40 mouse cellular contexts compared by ENCODE assay signal in the genomic region with DNA sequence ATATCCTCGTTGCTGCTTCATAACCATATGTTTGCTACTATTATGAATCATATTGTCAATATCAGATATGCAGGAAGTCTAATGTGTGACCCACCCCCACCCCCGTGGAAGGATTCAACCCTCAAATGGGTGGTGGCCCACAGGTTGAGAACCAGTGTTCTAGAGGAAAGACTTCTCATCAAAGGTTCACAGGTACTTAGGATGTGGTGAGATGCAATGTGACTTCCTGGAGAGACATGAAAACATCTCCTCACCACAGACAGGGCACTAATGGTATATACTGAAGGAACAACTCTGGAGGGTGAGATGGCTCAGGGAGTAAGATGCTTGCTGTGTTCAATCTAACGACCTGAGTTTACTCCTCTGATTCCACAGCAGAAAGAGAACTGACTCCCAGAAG. TPM values are rescaled to one million over a fixed set of nuclear protein-coding genes. Genes with fewer than 3 reads are reported as not detected.
A peak's percentile ranks its signal among the peaks of the same experiment; 100 is the strongest.
DNase-seq lines count a peak whose midpoint lies in the region; TF ChIP-seq lines count a peak whose summit lies in the region.
"Had no signal": no experiment of that assay in that cellular context is flagged by ENCODE, and none has a peak within 500 bp of the region (broad histone marks: within the 10 kb centered on the region; RNA-seq: fewer than 3 reads in every experiment).

No protein-coding gene starts in this region.

- no peak overlapping the region for H3K27ac ChIP-seq in liver, adult 2 months (replicated peaks; ENCODE audit: insufficient read depth, low read depth, low read length)
- H3K27ac ChIP-seq: embryonic facial prominence, embryonic 13.5 days; heart, adult 2 months; hindbrain, embryonic 14.5 days; kidney, embryonic 15.5 days; layer of hippocampus, adult 2 months; left cerebral cortex, adult 2 months; limb, embryonic 12.5 days; liver, embryonic 12.5 days; macrophage; midbrain, embryonic 13.5 days; neural tube, embryonic 15.5 days; stomach, embryonic 15.5 days had no signal

- no peaks in the 10 kb centered on the region for H3K27me3 ChIP-seq in liver, adult 2 months (ENCODE audit: control insufficient read depth, insufficient read depth, low read length)
- H3K27me3 ChIP-seq: embryonic facial prominence, embryonic 13.5 days; heart, embryonic 12.5 days; kidney, embryonic 15.5 days; limb, embryonic 12.5 days; liver, embryonic 12.5 days; midbrain, embryonic 13.5 days; neural tube, embryonic 15.5 days; stomach, embryonic 15.5 days had no signal

- no peak overlapping the region for H3K4me3 ChIP-seq in liver, adult 2 months (ENCODE audit: insufficient read depth, low read depth, low read length)
- H3K4me3 ChIP-seq: embryonic facial prominence, embryonic 13.5 days; heart, adult 2 months; heart, embryonic 12.5 days; kidney, embryonic 15.5 days; layer of hippocampus, adult 2 months; left cerebral cortex, adult 2 months; limb, embryonic 12.5 days; liver, embryonic 12.5 days; midbrain, embryonic 13.5 days; neural tube, embryonic 15.5 days; stomach, embryonic 15.5 days had no signal

- 61% methylated on average over 3 of the region's 3 CpGs for WGBS in liver, adult 2 months

- H3K4me1 ChIP-seq in liver, adult 2 months (ENCODE audit: control insufficient read depth, insufficient read depth, low read length) = no peaks in the 10 kb centered on the region
- H3K4me1 ChIP-seq: embryonic facial prominence, embryonic 13.5 days; heart, embryonic 12.5 days; kidney, embryonic 15.5 days; limb, embryonic 12.5 days; liver, embryonic 12.5 days; midbrain, embryonic 13.5 days; neural tube, embryonic 15.5 days; stomach, embryonic 15.5 days had no signal

- DNase-seq in liver, adult 2 months (ENCODE audit: extremely low read depth, low read depth, low spot score) = peak; percentile 5
- DNase-seq in liver = no peak
- peak; percentile 4 for DNase-seq in thymus, postnatal 0 days (ENCODE audit: low spot score)
- no peak for DNase-seq in thymus, postnatal 25 days
- peak; percentile 71 for DNase-seq in induced T-regulatory cell, adult 2 months (ENCODE audit: low read depth)
- DNase-seq in urinary bladder, adult 2 months (ENCODE audit: low spot score) = no peak
- no peak for DNase-seq in cerebellum, adult 8-10 months
- DNase-seq in right cerebral cortex, postnatal 10 days (ENCODE audit: low spot score in 2 of 2) = no peak
- DNase-seq: adrenal gland, postnatal 14 days; cerebellum, adult 11 months; cerebellum, postnatal 10 days; heart, adult 2 months; kidney, adult 18-20 months; kidney, postnatal 25 days; liver, postnatal 0 days had no signal

- no peak for TF ChIP-seq CTCF in liver, adult 2 months (IDR thresholded peaks at IDR 0.05; ENCODE audit: low read depth, low read length)

- no peaks in the 10 kb centered on the region for H3K79me2 ChIP-seq in liver, adult 2 months (ENCODE audit: control insufficient read depth, insufficient read depth, low read length)

- no peak for TF ChIP-seq POLR2A in liver, adult 2 months (IDR thresholded peaks at IDR 0.05; ENCODE audit: extremely low read depth, insufficient read depth, low read length)

- no peaks in the 10 kb centered on the region for H3K36me3 ChIP-seq in liver, adult 2 months (ENCODE audit: control insufficient read depth, insufficient read depth, low read length)
- H3K36me3 ChIP-seq: embryonic facial prominence, embryonic 13.5 days; heart, embryonic 12.5 days; kidney, embryonic 15.5 days; limb, embryonic 12.5 days; liver, embryonic 12.5 days; midbrain, embryonic 13.5 days; neural tube, embryonic 15.5 days; stomach, embryonic 15.5 days had no signal

- no peak overlapping the region for H3K9ac ChIP-seq in liver, adult 2 months (ENCODE audit: low read depth, low read length)
- H3K9ac ChIP-seq: embryonic facial prominence, embryonic 13.5 days; heart, embryonic 12.5 days; hindbrain, embryonic 14.5 days; kidney, embryonic 15.5 days; limb, embryonic 12.5 days; liver, embryonic 12.5 days; liver, postnatal 0 days; midbrain, embryonic 13.5 days; neural tube, embryonic 15.5 days; stomach, embryonic 15.5 days had no signal

RNA-seq across cellular contexts. Expression of gene Olfr464, which starts 14.7 kb away (rescaled TPM):
- total RNA-seq in liver, adult 2 months (2014; rRNA removed) = not detected in 2 replicates
- not detected in 2 replicates for polyA plus RNA-seq in liver, adult 2 months (2012; rRNA removed)
- polyA plus RNA-seq in thymus, postnatal 0 days (2015; fragmentation: Nextera tagmentation; extraction: Ambion mirVana) = 0.13 TPM in 1 of 2 replicates, not detected in the other
- not detected in 2 replicates for polyA plus RNA-seq in urinary bladder, adult 2 months (2012; rRNA removed)
- total RNA-seq: adrenal gland, postnatal 14 days; common myeloid progenitor, adult 5-6 weeks; gastrocnemius, adult 8-10 months; gastrocnemius, postnatal 4 days; heart, adult 2 months; hematopoietic stem cell, adult 5-6 weeks; layer of hippocampus, adult 2 months; layer of hippocampus, postnatal 14 days; megakaryocyte-erythroid progenitor cell, adult 5-6 weeks had no signal
- polyA plus RNA-seq: C2C12; embryonic facial prominence, embryonic 13.5 days; forebrain, embryonic 11.5 days; forebrain, embryonic 16.5 days; heart, adult 2 months; heart, embryonic 12.5 days; heart, postnatal 0 days; hindbrain, embryonic 14.5 days; intestine, embryonic 14.5 days; kidney, embryonic 15.5 days; limb, embryonic 12.5 days; liver, embryonic 12.5 days; liver, postnatal 0 days; lung, embryonic 16.5 days; macrophage; midbrain, embryonic 13.5 days; stomach, embryonic 15.5 days had no signal

RNA-seq across cellular contexts. Expression of gene Olfr463, which starts 38.3 kb away (rescaled TPM):
- total RNA-seq in liver, adult 2 months (2014; rRNA removed) = not detected in 2 replicates
- polyA plus RNA-seq in liver, adult 2 months (2012; rRNA removed) = not detected in 2 replicates
- not detected in 2 replicates for polyA plus RNA-seq in thymus, postnatal 0 days (2015; fragmentation: Nextera tagmentation; extraction: Ambion mirVana)
- polyA plus RNA-seq in urinary bladder, adult 2 months (2012; rRNA removed) = not detected in 2 replicates
- total RNA-seq: adrenal gland, postnatal 14 days; common myeloid progenitor, adult 5-6 weeks; gastrocnemius, adult 8-10 months; gastrocnemius, postnatal 4 days; heart, adult 2 months; hematopoietic stem cell, adult 5-6 weeks; layer of hippocampus, adult 2 months; layer of hippocampus, postnatal 14 days; left cerebral cortex, adult 2 months; left cerebral cortex, postnatal 25 days; megakaryocyte-erythroid progenitor cell, adult 5-6 weeks had no signal
- polyA plus RNA-seq: C2C12; embryonic facial prominence, embryonic 13.5 days; forebrain, embryonic 11.5 days; forebrain, embryonic 16.5 days; heart, adult 2 months; heart, embryonic 12.5 days; heart, postnatal 0 days; hindbrain, embryonic 14.5 days; intestine, embryonic 14.5 days; kidney, embryonic 15.5 days; limb, embryonic 12.5 days; liver, embryonic 12.5 days; liver, postnatal 0 days; lung, embryonic 16.5 days; macrophage; midbrain, embryonic 13.5 days; neural tube, embryonic 15.5 days; stomach, embryonic 15.5 days had no signal

RNA-seq across cellular contexts. Expression of gene Olfr462, which starts 43.4 kb away (rescaled TPM):
- total RNA-seq in liver, adult 2 months (2014; rRNA removed) = not detected in 2 replicates
- not detected in 2 replicates for polyA plus RNA-seq in liver, adult 2 months (2012; rRNA removed)
- polyA plus RNA-seq in thymus, postnatal 0 days (2015; fragmentation: Nextera tagmentation; extraction: Ambion mirVana) = not detected in 2 replicates
- polyA plus RNA-seq in urinary bladder, adult 2 months (2012; rRNA removed) = not detected in 2 replicates
- total RNA-seq: adrenal gland, postnatal 14 days; common myeloid progenitor, adult 5-6 weeks; gastrocnemius, adult 8-10 months; gastrocnemius, postnatal 4 days; heart, adult 2 months; hematopoietic stem cell, adult 5-6 weeks; layer of hippocampus, adult 2 months; layer of hippocampus, postnatal 14 days; left cerebral cortex, adult 2 months; left cerebral cortex, postnatal 25 days; megakaryocyte-erythroid progenitor cell, adult 5-6 weeks had no signal
- polyA plus RNA-seq: C2C12; embryonic facial prominence, embryonic 13.5 days; forebrain, embryonic 11.5 days; forebrain, embryonic 16.5 days; heart, adult 2 months; heart, embryonic 12.5 days; heart, postnatal 0 days; hindbrain, embryonic 14.5 days; intestine, embryonic 14.5 days; kidney, embryonic 15.5 days; limb, embryonic 12.5 days; liver, embryonic 12.5 days; liver, postnatal 0 days; lung, embryonic 16.5 days; macrophage; midbrain, embryonic 13.5 days; neural tube, embryonic 15.5 days; stomach, embryonic 15.5 days had no signal

RNA-seq across cellular contexts. Expression of gene Dynll2, which starts 51.9 kb away (rescaled TPM):
- total RNA-seq in liver, adult 2 months (2014; rRNA removed) = 24.8 and 36.9 TPM in 2 replicates
- 112 and 145 TPM in 2 replicates for polyA plus RNA-seq in liver, adult 2 months (2012; rRNA removed)
- polyA plus RNA-seq in thymus, postnatal 0 days (2015; fragmentation: Nextera tagmentation; extraction: Ambion mirVana) = 23.1 and 26.6 TPM in 2 replicates
- polyA plus RNA-seq in urinary bladder, adult 2 months (2012; rRNA removed) = 99.3 and 124 TPM in 2 replicates

Comparison
In these comparisons a context has a peak if more than half of its experiments do, and no peak if none do; other contexts are left out.
1. DNase-seq: peak in liver, adult 2 months (single experiment), thymus, postnatal 0 days (single experiment) and induced T-regulatory cell, adult 2 months (single experiment); none in liver (single experiment), thymus, postnatal 25 days (single experiment), urinary bladder, adult 2 months (single experiment), cerebellum, adult 8-10 months (single experiment) and right cerebral cortex, postnatal 10 days (0 of 2).